Mouse (Mus musculus) CH12.LX (cell line): ENCODE measurements around the gene Ank.

Source experiments
- CTCF ChIP-seq, 2 experiments: IDR thresholded peaks in 1 of 2; conservative IDR thresholded peaks in 1 of 2; 2 replicates each; pipeline ENCODE4 v1.5.1; 2011 to 2012; ENCODE audit warnings: low read depth in 2 of 2, low read length in 2 of 2, improper control_type of control experiment in 1 of 2, inconsistent platforms in 1 of 2, mild to moderate bottlenecking in 1 of 2, moderate library complexity in 1 of 2
- E2F4 ChIP-seq: IDR thresholded peaks from 2 replicates; pipeline ENCODE4 v1.6.1; 2011; ENCODE audit warnings: low read depth, low read length, improper control_type of control experiment; ENCODE audit not compliant: insufficient replicate concordance
- NRF1 ChIP-seq: IDR thresholded peaks from 2 replicates; pipeline ENCODE4 v1.6.1; 2014; ENCODE audit warnings: low read depth, mild to moderate bottlenecking, inconsistent platforms, low read length, improper control_type of control experiment, moderate library complexity

- TF ChIP-seq E2F4 (no peak), CTCF (conservative IDR thresholded peaks at IDR 0.05 in 1 of 2, IDR thresholded peaks at IDR 0.05 in 1 of 2; ENCODE audit: low read depth in 2 of 2, low read length in 2 of 2) (0 out of 4 replicates have a peak, but pooled peaks of 1 of the 2 experiments have one; percentile 6), NRF1 (no peak)
These were observed 979 bp upstream of the Ank start for GRCm38 (mm10) chr15:27465391-27466005.
